Mouse (Mus musculus) left cerebral cortex, postnatal 25 days (tissue): Measurements from ENCODE around the gene Sept4. TPM values are rescaled to one million over a fixed set of nuclear protein-coding genes. Genes with fewer than 3 reads are reported as not detected.

Experiments
- total RNA-seq, 2 experiments: library from RNA; stranded (reverse); gene quantifications; 2 replicates each; pipeline ENCODE4 v1.2.3; 2021

Sept4 gene
- total RNA-seq, 2 experiments from 2014 or later: 135 to 151 TPM

Other genes starting within 250 kb of the Sept4 start
- gene Ppm1e, start 209.9 kb upstream of the Sept4 start, total RNA-seq: 100 to 1,000 TPM; 153 to 162 TPM
- 1 to 10 TPM; 4.1 TPM for gene Rad51c, start 163.9 kb upstream of the Sept4 start, total RNA-seq
- under 1 TPM; 0.25 to 0.32 TPM for gene Tex14, start 163.8 kb upstream of the Sept4 start, total RNA-seq
- not detected for gene Gm11492, start 2.2 kb upstream of the Sept4 start, total RNA-seq
- gene Mtmr4, start 23.3 kb downstream of the Sept4 start, total RNA-seq: 10 to 100 TPM; 90.6 to 95.2 TPM
- under 1 TPM; 0.27 to 0.71 TPM for gene Hsf5, start 48.3 kb downstream of the Sept4 start, total RNA-seq
- gene Rnf43, start 93.8 kb downstream of the Sept4 start, total RNA-seq: 1 to 10 TPM; 1.9 to 2.7 TPM
- 10 to 100 TPM; 69.9 to 86.3 TPM for gene Supt4a, start 168.6 kb downstream of the Sept4 start, total RNA-seq
- 100 to 1,000 TPM; 165 to 189 TPM for gene Tspoap1, start 191.6 kb downstream of the Sept4 start, total RNA-seq
- gene Mpo, start 224.7 kb downstream of the Sept4 start, total RNA-seq: not detected